Mouse (Mus musculus) liver, adult 2 months (tissue): Measurements from ENCODE around the gene Zfp410. TPM values are rescaled to one million over a fixed set of nuclear protein-coding genes. Genes with fewer than 3 reads are reported as not detected.

ENCODE experiments used
- DNase-seq: peaks from one replicate; pipeline ENCODE4 v3.0.0-alpha.2; 2011; ENCODE audit warnings: low read depth, low spot score; ENCODE audit errors: extremely low read depth
- H3K27ac ChIP-seq: fragments of 200-500 bp; replicated peaks from 2 replicates; pipeline ENCODE4 v1.5.1; 2012; ENCODE audit warnings: low read depth, mild to moderate bottlenecking, control low read depth, inconsistent platforms, low read length; ENCODE audit not compliant: insufficient read depth
- H3K27me3 ChIP-seq: fragments of 200-500 bp; 2 replicates; pipeline ENCODE4 v1.6.1; 2012; ENCODE audit warnings: mild to moderate bottlenecking, moderate library complexity, low read length, inconsistent platforms; ENCODE audit not compliant: control insufficient read depth, insufficient read depth
- H3K36me3 ChIP-seq: fragments of 200-500 bp; 2 replicates; pipeline ENCODE4 v1.6.1; 2012; ENCODE audit warnings: low read length, inconsistent platforms; ENCODE audit not compliant: control insufficient read depth, insufficient read depth
- H3K4me1 ChIP-seq: fragments of 200-500 bp; 2 replicates; pipeline ENCODE4 v1.6.1; 2011; ENCODE audit warnings: low read length; ENCODE audit not compliant: control insufficient read depth, insufficient read depth
- H3K4me3 ChIP-seq: fragments of 200-500 bp; 2 replicates; pipeline ENCODE4 v1.5.1; 2011; ENCODE audit warnings: low read depth, mild to moderate bottlenecking, control low read depth, low read length, moderate library complexity; ENCODE audit not compliant: insufficient read depth
- H3K79me2 ChIP-seq: fragments of 200-500 bp; 2 replicates; pipeline ENCODE4 v1.6.1; 2012; ENCODE audit warnings: inconsistent platforms, mild to moderate bottlenecking, low read length, moderate library complexity; ENCODE audit not compliant: control insufficient read depth, insufficient read depth
- H3K9ac ChIP-seq: fragments of 200-500 bp; 2 replicates; pipeline ENCODE4 v1.6.1; 2012; ENCODE audit warnings: low read depth, mild to moderate bottlenecking, control low read depth, inconsistent platforms, low read length
- CTCF ChIP-seq: fragments of 200-500 bp; IDR thresholded peaks from 2 replicates; pipeline ENCODE4 v1.5.1; 2011; ENCODE audit warnings: low read depth, low read length, control low read depth
- POLR2A ChIP-seq: fragments of 200-500 bp; IDR thresholded peaks from 2 replicates; pipeline ENCODE4 v1.6.1; 2011; ENCODE audit warnings: low read length, control low read depth; ENCODE audit not compliant: insufficient read depth; ENCODE audit errors: extremely low read depth
- WGBS: fragments of 180-500 bp; shearing (Covaris S2); methylation state at CpG from one replicate; pipeline ENCODE4 v1.1.7; 2018; 5-methylcytosine and 5-hydroxymethylcytosine counted together
- polyA plus RNA-seq: library from polyadenylated mRNA; depleted of rRNA; stranded (reverse); fragments of >200 nt; gene quantifications from 2 replicates; pipeline ENCODE4 v1.2.3, GENCODE M21; 2012; rRNA removed
- total RNA-seq: library from RNA; depleted of rRNA; stranded (reverse); fragments of >200 nt; gene quantifications from 2 replicates; pipeline ENCODE4 v1.2.3, GENCODE M21; 2014; rRNA removed

The Zfp410 gene
- total and polyA plus RNA-seq, 2 experiments, result 11.8 to 20.4 TPM

DNA sequence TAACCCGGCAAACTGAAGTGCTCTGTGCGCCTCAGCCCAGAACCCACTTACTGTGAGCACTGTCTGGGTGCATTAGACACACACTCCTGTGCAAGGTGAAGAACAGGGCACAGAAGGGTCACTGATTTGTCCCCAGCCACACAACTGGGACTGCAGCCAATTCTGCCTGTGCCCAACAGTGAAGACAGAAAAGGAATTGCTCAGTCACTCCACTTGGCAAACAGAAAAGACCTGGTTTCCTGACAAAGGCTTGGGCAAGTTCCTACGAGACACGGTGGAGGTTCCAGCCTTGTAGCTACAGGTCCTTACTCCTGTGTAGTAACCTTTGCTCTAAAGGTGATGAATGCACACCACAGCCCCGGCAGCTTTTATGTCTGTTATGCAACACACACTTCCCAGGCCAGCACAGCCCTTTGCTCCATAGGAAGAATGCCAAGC lies 68.0 kb downstream of the Zfp410 start:
- Histone ChIP-seq H3K27ac (peak overlapping the region; percentile 69), H3K4me1 (peaks cover 11% of the 10 kb centered on the region), H3K27me3 (no peaks in the 10 kb centered on the region), H3K9ac (no peak overlapping the region), H3K4me3 (no peak overlapping the region), H3K36me3 (peaks cover 55% of the 10 kb centered on the region), H3K79me2 (no peaks in the 10 kb centered on the region)
- peak; percentile 99 for DNase-seq
- WGBS, result 18% methylated on average over 5 of the region's 5 CpGs
- TF ChIP-seq CTCF (no peak), POLR2A (no peak)

DNA sequence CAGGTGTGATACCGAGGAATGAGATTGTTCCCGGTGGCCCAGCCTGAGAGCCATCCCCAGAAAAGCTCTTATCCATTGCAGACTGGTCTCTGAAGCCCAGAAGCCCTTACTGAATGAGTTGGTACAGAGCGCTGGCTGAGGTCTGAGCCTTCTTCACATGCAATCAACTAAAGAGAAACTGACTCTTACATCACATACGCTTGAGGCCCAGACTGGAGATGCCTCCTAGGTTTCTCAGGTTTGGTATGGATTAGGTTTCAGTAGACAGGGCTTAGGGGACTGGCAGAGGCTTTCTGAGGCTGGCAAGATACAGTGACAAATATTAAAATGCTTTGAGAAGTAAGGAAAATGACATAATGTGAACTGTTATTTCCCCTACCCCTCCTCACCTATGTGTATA lies 68.8 kb downstream of the Zfp410 start:
- Histone ChIP-seq H3K27ac (peak overlapping the region; percentile 69), H3K9ac (no peak overlapping the region), H3K79me2 (no peaks in the 10 kb centered on the region), H3K4me3 (no peak overlapping the region), H3K27me3 (no peaks in the 10 kb centered on the region), H3K36me3 (peaks cover 50% of the 10 kb centered on the region), H3K4me1 (peaks cover 11% of the 10 kb centered on the region)
- DNase-seq, result no peak
- 70% methylated on average over 4 of the region's 4 CpGs for WGBS
- TF ChIP-seq POLR2A (no peak), CTCF (no peak)

DNA sequence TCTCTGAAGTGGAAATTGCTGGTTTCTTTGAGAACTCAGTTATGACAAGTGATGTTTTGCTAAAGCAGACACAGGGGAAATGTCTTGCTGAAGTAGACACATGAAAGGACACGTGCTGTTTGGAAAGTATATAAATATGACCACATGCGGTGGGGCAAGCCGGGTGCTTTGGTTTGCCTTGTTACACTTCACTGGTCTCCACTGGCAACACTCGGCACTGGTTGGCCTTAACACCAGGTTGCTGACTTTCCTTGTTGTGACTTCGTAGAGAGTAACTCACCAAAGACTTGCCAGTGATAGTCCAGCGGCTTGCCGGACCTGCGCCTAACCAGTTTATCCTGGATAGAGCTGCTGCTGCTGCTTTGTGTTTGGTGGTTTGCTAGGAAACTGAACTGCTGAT lies 71.4 kb downstream of the Zfp410 start:
- Histone ChIP-seq H3K27me3 (no peaks in the 10 kb centered on the region), H3K9ac (no peak overlapping the region), H3K79me2 (no peaks in the 10 kb centered on the region), H3K4me3 (no peak overlapping the region), H3K27ac (peak overlapping the region; percentile 13; the same call in 1 of the 2 replicates), H3K4me1 (peaks cover 11% of the 10 kb centered on the region), H3K36me3 (peaks cover 46% of the 10 kb centered on the region)
- no peak for TF ChIP-seq POLR2A
- no peak for TF ChIP-seq CTCF
- WGBS, result 82% methylated on average over 8 of the region's 8 CpGs
- DNase-seq, result peak; percentile 58

DNA sequence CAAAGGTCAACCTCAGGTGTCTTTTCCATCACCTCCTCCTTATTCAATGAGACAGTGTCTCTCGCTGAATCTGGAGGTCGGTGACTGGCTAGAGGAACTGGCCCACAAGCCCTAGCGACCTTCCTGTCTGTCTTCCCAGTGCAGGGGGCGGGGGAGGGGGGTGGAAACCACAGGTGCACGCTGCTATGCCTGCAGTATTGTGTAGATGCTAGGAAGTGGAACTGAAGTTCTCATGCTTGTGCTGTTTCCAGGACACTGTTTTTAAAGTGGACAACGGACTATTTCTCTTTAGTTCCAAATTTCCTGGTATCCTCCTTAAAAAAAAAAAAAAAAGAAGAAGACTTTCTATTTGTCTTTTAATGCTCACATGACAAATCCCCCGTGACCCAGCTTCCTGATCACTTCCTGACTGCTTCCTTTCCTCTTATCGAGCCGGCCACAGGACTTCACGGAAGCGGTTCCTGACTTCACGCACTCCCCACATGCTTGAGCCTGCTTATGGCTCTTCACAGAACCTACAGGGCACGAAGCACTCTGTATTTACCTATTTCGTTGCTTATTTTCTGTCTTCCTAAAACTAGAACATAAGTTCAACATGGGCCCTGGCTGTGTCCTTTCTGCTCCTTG lies 72.2 kb downstream of the Zfp410 start:
- no peaks in the 10 kb centered on the region; the same call in 1 of the 2 replicates for H3K79me2 ChIP-seq
- H3K27ac ChIP-seq, result peak overlapping the region; percentile 14; the same call in 1 of the 2 replicates
- 58% methylated on average over 14 of the region's 14 CpGs for WGBS
- no peak for DNase-seq
- H3K4me3 ChIP-seq, result no peak overlapping the region
- H3K4me1 ChIP-seq, result peaks cover 11% of the 10 kb centered on the region
- H3K9ac ChIP-seq, result no peak overlapping the region
- H3K27me3 ChIP-seq, result no peaks in the 10 kb centered on the region
- peaks cover 50% of the 10 kb centered on the region for H3K36me3 ChIP-seq
- TF ChIP-seq CTCF (no peak), POLR2A (no peak)

DNA sequence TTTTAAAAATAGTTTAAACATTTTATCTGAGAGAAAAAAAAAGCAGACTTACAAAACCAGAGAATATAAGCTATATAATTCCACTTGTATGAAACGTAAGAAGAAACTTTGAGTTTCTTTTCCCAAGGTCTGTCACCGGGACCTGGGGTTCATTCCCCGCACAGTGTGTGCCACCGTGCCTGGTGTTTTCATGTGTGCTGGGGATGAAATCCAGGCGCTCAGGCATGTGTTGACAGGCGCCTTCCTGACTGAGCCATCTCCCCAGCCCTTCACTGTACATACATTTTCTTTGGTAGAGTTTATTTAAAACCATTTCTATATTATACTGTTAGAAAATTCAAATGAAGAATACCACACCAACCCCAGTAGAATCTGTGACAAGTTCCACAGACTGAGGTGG lies 73.7 kb downstream of the Zfp410 start:
- H3K4me3 ChIP-seq, result no peak overlapping the region
- WGBS, result 88% methylated on average over 6 of the region's 6 CpGs
- H3K27ac ChIP-seq, result no peak overlapping the region
- TF ChIP-seq POLR2A, result no peak
- TF ChIP-seq CTCF, result no peak
- peaks cover 57% of the 10 kb centered on the region for H3K36me3 ChIP-seq
- no peak for DNase-seq
- H3K4me1 ChIP-seq, result peaks cover 2% of the 10 kb centered on the region; the same call in 1 of the 2 replicates
- no peaks in the 10 kb centered on the region for H3K27me3 ChIP-seq
- H3K79me2 ChIP-seq, result no peaks in the 10 kb centered on the region; the same call in 1 of the 2 replicates
- H3K9ac ChIP-seq, result no peak overlapping the region

DNA sequence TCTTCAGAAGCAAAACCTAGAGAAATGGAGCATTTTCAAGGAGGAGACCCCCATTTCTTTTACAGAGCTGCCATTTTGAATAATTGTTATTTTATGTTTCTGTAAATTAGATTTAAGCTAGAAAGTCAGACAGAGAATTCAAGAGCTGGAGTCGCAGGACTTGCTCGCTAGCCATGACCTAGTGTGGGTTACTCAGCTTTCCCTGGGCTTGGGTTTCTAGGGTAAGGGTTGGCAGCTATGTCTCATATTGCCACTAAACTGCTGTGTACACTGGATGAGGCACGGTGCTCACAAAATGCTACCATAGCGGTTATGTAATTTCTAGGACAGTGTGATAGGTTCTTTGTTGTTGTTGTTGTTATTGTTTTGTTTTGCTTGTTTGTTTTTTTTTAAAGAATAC lies 76.0 kb downstream of the Zfp410 start:
- no peak overlapping the region for H3K4me3 ChIP-seq
- H3K27ac ChIP-seq, result no peak overlapping the region
- WGBS, result 67% methylated on average over 4 of the region's 4 CpGs
- H3K27me3 ChIP-seq, result no peaks in the 10 kb centered on the region
- DNase-seq, result no peak
- H3K79me2 ChIP-seq, result no peaks in the 10 kb centered on the region; the same call in 1 of the 2 replicates
- H3K36me3 ChIP-seq, result peaks cover 52% of the 10 kb centered on the region
- no peak overlapping the region for H3K9ac ChIP-seq
- peaks cover 7% of the 10 kb centered on the region for H3K4me1 ChIP-seq
- TF ChIP-seq POLR2A (no peak), CTCF (no peak)

Other genes with a start within 250 kb of the Zfp410 start
- gene Acot5, start 247.5 kb upstream of the Zfp410 start, total RNA-seq, result not detected in 2 replicates
- 0.06 TPM in 1 of 2 replicates, not detected in the other for gene Acot5, start 247.5 kb upstream of the Zfp410 start, polyA plus RNA-seq
- 0.74 and 1.1 TPM in 2 replicates for gene Acot6, start 216.2 kb upstream of the Zfp410 start, total RNA-seq
- gene Acot6, start 216.2 kb upstream of the Zfp410 start, polyA plus RNA-seq, result 0.97 and 1.1 TPM in 2 replicates
- gene Dnal1, start 202.5 kb upstream of the Zfp410 start, total RNA-seq, result 0.40 and 0.46 TPM in 2 replicates
- gene Dnal1, start 202.5 kb upstream of the Zfp410 start, polyA plus RNA-seq, result 0.29 and 0.38 TPM in 2 replicates
- 0.18 and 0.20 TPM in 2 replicates for gene Pnma1, start 168.4 kb upstream of the Zfp410 start, total RNA-seq
- gene Pnma1, start 168.4 kb upstream of the Zfp410 start, polyA plus RNA-seq, result not detected in 2 replicates
- gene Elmsan1, start 98.0 kb upstream of the Zfp410 start, total RNA-seq, result 2.3 and 3.2 TPM in 2 replicates
- gene Elmsan1, start 98.0 kb upstream of the Zfp410 start, polyA plus RNA-seq, result 3.4 and 3.8 TPM in 2 replicates
- 61.9 and 75.3 TPM in 2 replicates for gene Ptgr2, start 31.6 kb upstream of the Zfp410 start, total RNA-seq
- 16.3 and 18.5 TPM in 2 replicates for gene Ptgr2, start 31.6 kb upstream of the Zfp410 start, polyA plus RNA-seq
- 21.2 and 23.0 TPM in 2 replicates for gene Coq6, start 44.8 kb downstream of the Zfp410 start, total RNA-seq
- 25.1 and 27.8 TPM in 2 replicates for gene Coq6, start 44.8 kb downstream of the Zfp410 start, polyA plus RNA-seq
- gene Fam161b, start 45.0 kb downstream of the Zfp410 start, total RNA-seq, result 0.09 and 0.13 TPM in 2 replicates
- 0.15 and 0.16 TPM in 2 replicates for gene Fam161b, start 45.0 kb downstream of the Zfp410 start, polyA plus RNA-seq
- 157 and 161 TPM in 2 replicates for gene Entpd5, start 92.2 kb downstream of the Zfp410 start, total RNA-seq
- gene Entpd5, start 92.2 kb downstream of the Zfp410 start, polyA plus RNA-seq, result 52.6 and 62.7 TPM in 2 replicates
- 0.18 and 0.27 TPM in 2 replicates for gene Bbof1, start 92.2 kb downstream of the Zfp410 start, total RNA-seq
- gene Bbof1, start 92.2 kb downstream of the Zfp410 start, polyA plus RNA-seq, result not detected in 2 replicates
- 5.0 and 5.9 TPM in 2 replicates for gene Rnf113a2, start 100.3 kb downstream of the Zfp410 start, total RNA-seq
- 2.8 TPM in 2 replicates for gene Rnf113a2, start 100.3 kb downstream of the Zfp410 start, polyA plus RNA-seq
- 370 and 371 TPM in 2 replicates for gene Aldh6a1, start 134.2 kb downstream of the Zfp410 start, total RNA-seq
- 104 and 121 TPM in 2 replicates for gene Aldh6a1, start 134.2 kb downstream of the Zfp410 start, polyA plus RNA-seq
- gene Lin52, start 134.6 kb downstream of the Zfp410 start, total RNA-seq, result 6.7 and 8.7 TPM in 2 replicates
- 5.9 and 6.2 TPM in 2 replicates for gene Lin52, start 134.6 kb downstream of the Zfp410 start, polyA plus RNA-seq